Mouse (Mus musculus): ENCODE measurements around the gene Mrps23. TPM values are rescaled to one million over a fixed set of nuclear protein-coding genes. Genes with fewer than 3 reads are reported as not detected.
A peak's percentile ranks its signal among the peaks of the same experiment; 100 is the strongest.

The Mrps23 gene
- polyA plus RNA-seq, 1 experiment from 2014 or later, result 105 TPM

DNA sequence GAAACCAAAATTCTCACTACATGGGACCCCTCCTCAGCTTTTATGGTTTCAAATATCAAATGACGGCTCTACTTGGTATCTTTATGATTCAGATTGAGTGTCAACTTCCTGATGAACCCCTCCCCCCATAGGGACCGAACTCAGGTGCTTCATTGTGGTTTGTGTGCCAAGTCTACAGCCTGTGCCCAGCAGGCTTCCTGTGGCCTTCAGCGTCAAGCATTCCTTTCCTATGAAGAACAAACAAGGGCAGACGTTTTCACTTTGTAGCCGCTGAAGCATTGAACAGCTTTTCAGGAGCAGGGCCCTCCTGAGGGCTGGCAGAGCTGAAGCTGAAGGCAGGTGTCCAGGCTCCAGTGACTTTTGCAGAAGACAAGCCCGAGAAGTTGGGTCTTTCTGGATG is 9.6 kb downstream of the Mrps23 start:
- Histone ChIP-seq H3K9me3 (replicated peaks; ENCODE audit: control insufficient read depth, low read length) (no peaks in the 10 kb centered on the region), H3K36me3 (ENCODE audit: control insufficient read depth, insufficient read depth) (peaks cover 17% of the 10 kb centered on the region), H3K27ac (ENCODE audit: low read length) (peak overlapping the region; percentile 94), H3K4me3 (ENCODE audit: low read length) (peak overlapping the region; percentile 12; the same call in 1 of the 2 replicates), H3K9ac (ENCODE audit: low read length) (peak overlapping the region; percentile 40; the same call in 1 of the 2 replicates), H3K27me3 (ENCODE audit: control insufficient read depth, insufficient read depth, low read length) (no peaks in the 10 kb centered on the region), H3K4me2 (ENCODE audit: low read depth, low read length) (peak overlapping the region; percentile 28; the same call in 1 of the 2 replicates), H3K4me1 (ENCODE audit: control insufficient read depth, insufficient read depth, low read length) (peaks cover 35% of the 10 kb centered on the region)
- ATAC-seq (replicated peaks; ENCODE audit: extremely low read depth, insufficient read depth, low FRiP score), result no peak
- WGBS, result 27% methylated on average over 6 of the region's 6 CpGs

DNA sequence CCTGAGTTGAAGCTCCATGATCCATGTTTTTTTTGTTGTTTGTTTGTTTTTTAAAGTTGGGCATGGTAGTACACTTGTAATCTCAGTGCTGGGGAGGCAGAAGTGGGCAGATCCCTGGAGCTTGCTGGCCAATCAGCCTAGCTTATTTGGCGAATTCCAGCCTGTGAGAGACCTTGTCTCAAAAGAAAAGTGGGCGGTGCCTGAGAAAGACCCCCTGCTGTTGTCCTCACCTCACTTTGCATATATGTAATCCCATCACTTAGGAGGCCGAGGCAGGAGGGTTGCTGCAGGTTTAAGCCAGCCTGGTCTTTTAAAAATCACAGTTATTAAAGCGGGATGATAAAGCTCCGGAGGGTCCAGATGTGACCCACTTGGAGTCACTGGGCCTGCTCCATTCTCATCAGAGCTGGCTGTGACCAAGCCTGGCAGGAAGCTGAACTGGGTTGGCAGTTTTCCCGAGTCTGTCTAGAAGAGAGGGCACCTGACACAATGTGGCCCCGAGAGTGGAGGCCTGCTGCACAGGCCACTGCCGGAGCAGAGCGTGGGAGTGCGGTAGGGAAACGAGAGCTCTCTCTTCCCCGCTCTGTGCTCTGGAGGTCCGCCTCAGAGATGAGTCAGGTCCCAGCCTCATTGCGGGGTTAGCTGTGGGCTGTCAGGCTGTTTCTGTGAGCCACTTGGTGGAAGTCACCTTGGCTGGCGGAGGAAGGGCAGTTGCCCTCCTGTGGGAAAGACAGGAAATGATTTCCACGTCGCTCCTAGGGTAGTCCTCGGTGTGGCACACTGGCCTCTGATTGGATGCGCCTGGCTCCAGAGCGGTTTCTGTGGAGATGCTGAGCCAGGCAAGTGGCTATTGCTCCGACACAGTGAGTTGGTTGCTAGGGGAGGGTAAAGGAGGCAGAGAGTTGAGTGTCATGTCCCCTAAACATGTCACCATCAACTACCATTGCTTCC is 11.0 kb downstream of the Mrps23 start:
- H3K9ac ChIP-seq (ENCODE audit: low read length), result peak overlapping the region; percentile 68
- WGBS, result 35% methylated on average over 21 of the region's 21 CpGs
- H3K36me3 ChIP-seq (ENCODE audit: control insufficient read depth, insufficient read depth), result peaks cover 15% of the 10 kb centered on the region
- peak overlapping the region; percentile 61 for H3K4me2 ChIP-seq (ENCODE audit: low read depth, low read length)
- H3K4me3 ChIP-seq (ENCODE audit: low read length), result peak overlapping the region; percentile 33
- H3K27me3 ChIP-seq (ENCODE audit: control insufficient read depth, insufficient read depth, low read length), result no peaks in the 10 kb centered on the region
- H3K4me1 ChIP-seq (ENCODE audit: control insufficient read depth, insufficient read depth, low read length), result peaks cover 35% of the 10 kb centered on the region
- H3K9me3 ChIP-seq (replicated peaks; ENCODE audit: control insufficient read depth, low read length), result no peaks in the 10 kb centered on the region
- ATAC-seq (replicated peaks; ENCODE audit: extremely low read depth, insufficient read depth, low FRiP score), result peak; percentile 59
- peak overlapping the region; percentile 94 for H3K27ac ChIP-seq (ENCODE audit: low read length)

DNA sequence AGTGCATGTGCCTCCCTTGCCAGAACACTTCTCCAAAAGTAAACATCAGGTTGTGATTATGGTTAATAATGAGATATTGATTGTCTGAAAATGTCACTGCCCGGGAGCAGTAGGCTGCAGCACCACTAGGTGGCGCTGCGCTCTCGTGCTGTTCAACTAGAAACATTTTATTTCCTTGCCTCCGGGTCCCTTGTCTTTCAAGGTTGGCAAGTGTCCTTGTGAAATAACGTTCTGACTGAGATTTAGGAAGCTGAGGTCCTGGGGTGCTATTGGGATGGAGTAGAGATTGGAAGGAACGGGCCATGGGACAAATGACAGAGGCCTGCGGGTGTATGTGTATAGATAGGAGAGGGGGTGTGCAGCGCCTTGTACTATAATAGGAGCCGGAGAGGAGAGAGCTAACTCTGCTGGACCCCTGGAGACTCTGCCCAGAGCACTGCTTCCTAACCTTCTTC is 12.1 kb downstream of the Mrps23 start:
- no peak for ATAC-seq (replicated peaks; ENCODE audit: extremely low read depth, insufficient read depth, low FRiP score)
- H3K36me3 ChIP-seq (ENCODE audit: control insufficient read depth, insufficient read depth), result peaks cover 4% of the 10 kb centered on the region
- H3K4me2 ChIP-seq (ENCODE audit: low read depth, low read length), result peak overlapping the region; percentile 61
- H3K27me3 ChIP-seq (ENCODE audit: control insufficient read depth, insufficient read depth, low read length), result no peaks in the 10 kb centered on the region
- no peaks in the 10 kb centered on the region for H3K9me3 ChIP-seq (replicated peaks; ENCODE audit: control insufficient read depth, low read length)
- H3K4me1 ChIP-seq (ENCODE audit: control insufficient read depth, insufficient read depth, low read length), result peaks cover 35% of the 10 kb centered on the region
- H3K27ac ChIP-seq (ENCODE audit: low read length), result peak overlapping the region; percentile 53
- peak overlapping the region; percentile 33 for H3K4me3 ChIP-seq (ENCODE audit: low read length)
- H3K9ac ChIP-seq (ENCODE audit: low read length), result peak overlapping the region; percentile 72
- 13% methylated on average over 10 of the region's 10 CpGs for WGBS

DNA sequence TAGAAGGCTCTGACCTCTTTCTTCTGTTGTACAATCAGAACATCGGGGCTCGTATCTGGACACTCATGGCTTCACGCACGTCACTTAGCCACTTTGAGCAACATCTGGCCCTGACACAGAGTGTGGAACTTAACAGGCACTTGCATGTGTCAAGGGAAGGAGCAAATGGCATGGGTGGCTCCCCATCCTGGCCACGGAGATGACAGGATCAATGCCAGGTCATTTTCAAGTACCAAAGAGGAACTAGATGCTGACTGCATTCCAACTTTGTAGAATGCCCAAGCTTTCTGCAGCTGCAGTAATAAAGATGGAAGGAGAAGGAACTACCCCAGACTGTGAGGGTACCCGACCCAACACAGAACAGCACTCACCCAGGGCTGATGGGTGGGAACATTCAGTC is 14.0 kb downstream of the Mrps23 start:
- Histone ChIP-seq H3K4me2 (ENCODE audit: low read depth, low read length) (no peak overlapping the region), H3K27ac (ENCODE audit: low read length) (no peak overlapping the region), H3K27me3 (ENCODE audit: control insufficient read depth, insufficient read depth, low read length) (no peaks in the 10 kb centered on the region), H3K9me3 (replicated peaks; ENCODE audit: control insufficient read depth, low read length) (no peaks in the 10 kb centered on the region), H3K9ac (ENCODE audit: low read length) (no peak overlapping the region), H3K36me3 (ENCODE audit: control insufficient read depth, insufficient read depth) (no peaks in the 10 kb centered on the region), H3K4me3 (ENCODE audit: low read length) (no peak overlapping the region), H3K4me1 (ENCODE audit: control insufficient read depth, insufficient read depth, low read length) (peaks cover 37% of the 10 kb centered on the region)
- 47% methylated on average over 6 of the region's 6 CpGs for WGBS
- ATAC-seq (replicated peaks; ENCODE audit: extremely low read depth, insufficient read depth, low FRiP score), result no peak

GRCm38 (mm10) chr11:88218586-88218985 is 14.4 kb downstream of the Mrps23 start:
- 48% methylated on average over 7 of the region's 7 CpGs for WGBS
- Histone ChIP-seq H3K4me2 (ENCODE audit: low read depth, low read length) (no peak overlapping the region), H3K4me1 (ENCODE audit: control insufficient read depth, insufficient read depth, low read length) (peaks cover 36% of the 10 kb centered on the region), H3K4me3 (ENCODE audit: low read length) (no peak overlapping the region), H3K27ac (ENCODE audit: low read length) (no peak overlapping the region), H3K9ac (ENCODE audit: low read length) (no peak overlapping the region), H3K36me3 (ENCODE audit: control insufficient read depth, insufficient read depth) (no peaks in the 10 kb centered on the region), H3K9me3 (replicated peaks; ENCODE audit: control insufficient read depth, low read length) (no peaks in the 10 kb centered on the region), H3K27me3 (ENCODE audit: control insufficient read depth, insufficient read depth, low read length) (no peaks in the 10 kb centered on the region)
- ATAC-seq (replicated peaks; ENCODE audit: extremely low read depth, insufficient read depth, low FRiP score), result no peak

DNA sequence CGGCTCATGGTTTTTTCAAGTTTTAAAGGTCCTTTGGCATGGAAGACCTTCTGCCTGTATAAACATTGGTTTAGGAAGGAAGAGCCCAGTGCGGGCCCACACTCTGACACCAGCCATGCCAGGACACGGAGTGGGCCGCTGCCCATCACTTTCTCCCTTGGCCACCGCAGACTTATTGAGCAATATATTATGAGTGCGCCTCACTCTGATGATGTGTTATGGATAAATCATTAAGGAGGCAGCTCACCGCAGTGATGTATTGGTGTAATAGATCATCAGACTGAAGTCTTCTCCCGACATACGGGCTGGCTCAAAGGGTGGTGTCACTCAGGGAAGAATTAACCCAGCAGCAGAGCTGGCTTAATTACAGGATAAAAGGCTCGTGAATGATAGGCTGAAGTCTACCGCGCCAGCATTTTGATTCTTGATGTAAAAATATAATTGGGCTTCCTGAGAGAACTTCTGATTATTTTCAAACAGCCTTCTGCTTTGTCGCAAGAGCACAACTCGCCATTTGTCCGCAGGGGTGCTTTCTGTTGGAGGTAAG is 17.8 kb downstream of the Mrps23 start:
- no peak overlapping the region for H3K9ac ChIP-seq (ENCODE audit: low read length)
- H3K27ac ChIP-seq (ENCODE audit: low read length), result no peak overlapping the region
- H3K27me3 ChIP-seq (ENCODE audit: control insufficient read depth, insufficient read depth, low read length), result no peaks in the 10 kb centered on the region
- 82% methylated on average over 15 of the region's 15 CpGs for WGBS
- H3K4me3 ChIP-seq (ENCODE audit: low read length), result no peak overlapping the region
- H3K9me3 ChIP-seq (replicated peaks; ENCODE audit: control insufficient read depth, low read length), result no peaks in the 10 kb centered on the region
- peaks cover 10% of the 10 kb centered on the region for H3K4me1 ChIP-seq (ENCODE audit: control insufficient read depth, insufficient read depth, low read length)
- no peak overlapping the region for H3K4me2 ChIP-seq (ENCODE audit: low read depth, low read length)
- H3K36me3 ChIP-seq (ENCODE audit: control insufficient read depth, insufficient read depth), result no peaks in the 10 kb centered on the region
- ATAC-seq (replicated peaks; ENCODE audit: extremely low read depth, insufficient read depth, low FRiP score), result no peak

GRCm38 (mm10) chr11:88227001-88227957 is 23.1 kb downstream of the Mrps23 start:
- Histone ChIP-seq H3K4me3 (ENCODE audit: low read length) (no peak overlapping the region), H3K36me3 (ENCODE audit: control insufficient read depth, insufficient read depth) (no peaks in the 10 kb centered on the region), H3K27ac (ENCODE audit: low read length) (no peak overlapping the region), H3K4me1 (ENCODE audit: control insufficient read depth, insufficient read depth, low read length) (peaks cover 2% of the 10 kb centered on the region; the same call in 1 of the 2 replicates), H3K9me3 (replicated peaks; ENCODE audit: control insufficient read depth, low read length) (no peaks in the 10 kb centered on the region), H3K4me2 (ENCODE audit: low read depth, low read length) (no peak overlapping the region), H3K27me3 (ENCODE audit: control insufficient read depth, insufficient read depth, low read length) (no peaks in the 10 kb centered on the region), H3K9ac (ENCODE audit: low read length) (no peak overlapping the region)
- WGBS, result 84% methylated on average over 17 of the region's 17 CpGs
- ATAC-seq (replicated peaks; ENCODE audit: extremely low read depth, insufficient read depth, low FRiP score), result no peak

GRCm38 (mm10) chr11:88231213-88231790 is 27.1 kb downstream of the Mrps23 start:
- no peak for ATAC-seq (replicated peaks; ENCODE audit: extremely low read depth, insufficient read depth, low FRiP score)
- no peak overlapping the region for H3K27ac ChIP-seq (ENCODE audit: low read length)
- H3K4me1 ChIP-seq (ENCODE audit: control insufficient read depth, insufficient read depth, low read length), result peaks cover 12% of the 10 kb centered on the region
- no peak overlapping the region for H3K9ac ChIP-seq (ENCODE audit: low read length)
- no peak overlapping the region for H3K4me2 ChIP-seq (ENCODE audit: low read depth, low read length)
- no peaks in the 10 kb centered on the region for H3K36me3 ChIP-seq (ENCODE audit: control insufficient read depth, insufficient read depth)
- H3K9me3 ChIP-seq (replicated peaks; ENCODE audit: control insufficient read depth, low read length), result no peaks in the 10 kb centered on the region
- 79% methylated on average over 4 of the region's 4 CpGs for WGBS
- no peak overlapping the region for H3K4me3 ChIP-seq (ENCODE audit: low read length)
- H3K27me3 ChIP-seq (ENCODE audit: control insufficient read depth, insufficient read depth, low read length), result no peaks in the 10 kb centered on the region

All from heart, embryonic 16.5 days (tissue).